Mouse (Mus musculus): ENCODE data around the gene 9230112D13Rik. TPM values are rescaled to one million over a fixed set of nuclear protein-coding genes. Genes with fewer than 3 reads are reported as not detected.

9230112D13Rik gene
- polyA plus RNA-seq, 1 experiment from 2014 or later, result not detected

- DNase-seq (ENCODE audit: low read depth, low spot score), result no peak
- ChIA-PET CTCF (no interaction called here), POLR2A (no interaction called here)
- TF ChIP-seq CTCF (IDR thresholded peaks at IDR 0.05), result no peak
- no peaks in the 10 kb centered on the region for H3K27me3 ChIP-seq
- no peak for ATAC-seq
- in situ Hi-C loops (cut with MboI; ENCODE audit: low pct_unique_long_range_greater_than_20kb), result no loop called here
These were observed 8.5 kb downstream of the 9230112D13Rik start for GRCm38 (mm10) chr14:34514120-34514519.

DNA sequence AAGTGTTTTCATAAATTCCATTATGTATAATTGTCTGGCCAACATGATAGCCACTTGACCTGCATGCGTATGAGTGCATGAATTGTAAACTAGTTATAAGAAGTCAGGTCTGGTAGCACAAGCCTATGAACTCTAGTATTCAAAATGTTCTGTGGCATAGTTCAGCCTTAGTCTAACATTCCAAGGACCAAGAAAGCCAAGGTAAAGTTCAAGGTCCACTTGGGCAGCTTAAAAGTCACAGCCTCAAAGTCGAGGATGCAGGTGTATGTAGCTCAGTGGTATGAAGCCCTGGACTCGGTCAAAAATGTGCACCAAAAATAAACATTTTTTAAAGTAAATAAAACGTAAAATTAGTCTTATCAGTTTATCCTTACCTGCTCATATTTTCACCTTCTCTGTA is 10.0 kb downstream of the 9230112D13Rik start:
- no peak for TF ChIP-seq CTCF (IDR thresholded peaks at IDR 0.05)
- POLR2A ChIA-PET, result no interaction called here
- CTCF ChIA-PET, result interaction anchor here (1.8 kb wide), 1 partner anchor 30 kb away, joined by 5 read pairs; no protein-coding TSS in a partner anchor
- in situ Hi-C loops (cut with MboI; ENCODE audit: low pct_unique_long_range_greater_than_20kb), result no loop called here
- no peaks in the 10 kb centered on the region for H3K27me3 ChIP-seq
- ATAC-seq, result no peak
- no peak for DNase-seq (ENCODE audit: low read depth, low spot score)

- ATAC-seq, result no peak
- POLR2A ChIA-PET, result interaction anchor here (0.6 kb wide), 1 partner anchor 53 kb away, joined by 3 read pairs; no protein-coding TSS in a partner anchor
These were observed 10.7 kb downstream of the 9230112D13Rik start for GRCm38 (mm10) chr14:34511901-34512300.

GRCm38 (mm10) chr14:34508842-34509439 is 13.7 kb downstream of the 9230112D13Rik start:
- no peak for DNase-seq (ENCODE audit: low read depth, low spot score)

More at GRCm38 (mm10) chr14:34511901-34512300, 10.7 kb downstream of the 9230112D13Rik start:
- H3K27me3 ChIP-seq, result no peaks in the 10 kb centered on the region
- in situ Hi-C loops (cut with MboI; ENCODE audit: low pct_unique_long_range_greater_than_20kb), result no loop called here
- no peak for TF ChIP-seq CTCF (IDR thresholded peaks at IDR 0.05)
- no peak for DNase-seq (ENCODE audit: low read depth, low spot score)
- CTCF ChIA-PET, result interaction anchor here (1.8 kb wide), 1 partner anchor 31 kb away, joined by 5 read pairs; no protein-coding TSS in a partner anchor

GRCm38 (mm10) chr14:34508187-34508840 is 14.3 kb downstream of the 9230112D13Rik start:
- CTCF ChIA-PET, result interaction anchor here (1.1 kb wide), 1 partner anchor 8 kb away, joined by 4 read pairs; no protein-coding TSS in a partner anchor
- no peak for DNase-seq (ENCODE audit: low read depth, low spot score)
- in situ Hi-C loops (cut with MboI; ENCODE audit: low pct_unique_long_range_greater_than_20kb), result no loop called here
- TF ChIP-seq CTCF (IDR thresholded peaks at IDR 0.05), result no peak
- no peaks in the 10 kb centered on the region for H3K27me3 ChIP-seq
- POLR2A ChIA-PET, result no interaction called here
- ATAC-seq, result peak; percentile 60

More at GRCm38 (mm10) chr14:34508842-34509439, 13.7 kb downstream of the 9230112D13Rik start:
- in situ Hi-C loops (cut with MboI; ENCODE audit: low pct_unique_long_range_greater_than_20kb), result no loop called here
- ATAC-seq, result no peak
- no peaks in the 10 kb centered on the region for H3K27me3 ChIP-seq
- no peak for TF ChIP-seq CTCF (IDR thresholded peaks at IDR 0.05)
- CTCF ChIA-PET, result interaction anchor here (1.1 kb wide), 1 partner anchor 9 kb away, joined by 4 read pairs; no protein-coding TSS in a partner anchor
- POLR2A ChIA-PET, result no interaction called here

DNA sequence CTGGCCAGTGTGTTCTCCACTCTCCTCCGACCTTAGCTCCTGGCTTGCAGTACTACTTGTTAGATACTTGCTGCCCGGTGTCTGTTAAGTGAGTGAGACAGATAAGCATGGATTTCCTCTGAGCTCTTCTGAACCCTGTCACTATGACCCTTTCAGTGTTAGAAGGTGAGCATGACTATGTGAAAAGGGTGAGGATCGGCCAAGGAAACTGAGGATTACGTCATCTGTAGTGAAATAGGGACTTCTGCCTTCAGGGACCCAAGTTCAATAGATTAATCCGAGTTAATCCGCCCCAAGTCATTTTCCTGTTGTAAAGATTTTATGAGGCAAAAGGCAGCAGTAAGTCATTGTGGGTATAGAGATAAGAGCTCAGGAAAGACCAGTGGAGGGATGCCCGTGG is 17.3 kb downstream of the 9230112D13Rik start:
- no peaks in the 10 kb centered on the region for H3K27me3 ChIP-seq
- in situ Hi-C loops (cut with MboI; ENCODE audit: low pct_unique_long_range_greater_than_20kb), result no loop called here
- ChIA-PET CTCF (interaction anchor here (1.4 kb wide), 1 partner anchor 45 kb away, joined by 3 read pairs; no protein-coding TSS in a partner anchor), POLR2A (interaction anchor here (0.7 kb wide), 1 partner anchor 88 kb away, joined by 8 read pairs; no protein-coding TSS in a partner anchor)
- ATAC-seq, result no peak
- TF ChIP-seq CTCF (IDR thresholded peaks at IDR 0.05), result no peak
- no peak for DNase-seq (ENCODE audit: low read depth, low spot score)

- ATAC-seq (no peak), DNase-seq (ENCODE audit: low read depth, low spot score) (no peak)
- no peak for TF ChIP-seq CTCF (IDR thresholded peaks at IDR 0.05)
- in situ Hi-C loops (cut with MboI; ENCODE audit: low pct_unique_long_range_greater_than_20kb), result loop anchor here (5.0 kb wide), 1 partner anchor 43 kb away; no protein-coding TSS in a partner anchor
- POLR2A ChIA-PET, result interaction anchor here (0.6 to 1.0 kb wide), 2 partner anchors 59 to 266 kb away, joined by 3 read pairs; no protein-coding TSS in a partner anchor
- H3K27me3 ChIP-seq, result no peaks in the 10 kb centered on the region
- CTCF ChIA-PET, result interaction anchor here (0.8 to 1.2 kb wide), 2 partner anchors 25 to 42 kb away, joined by 3 read pairs; no protein-coding TSS in a partner anchor
These were observed 18.2 kb downstream of the 9230112D13Rik start for GRCm38 (mm10) chr14:34504377-34504776.

DNA sequence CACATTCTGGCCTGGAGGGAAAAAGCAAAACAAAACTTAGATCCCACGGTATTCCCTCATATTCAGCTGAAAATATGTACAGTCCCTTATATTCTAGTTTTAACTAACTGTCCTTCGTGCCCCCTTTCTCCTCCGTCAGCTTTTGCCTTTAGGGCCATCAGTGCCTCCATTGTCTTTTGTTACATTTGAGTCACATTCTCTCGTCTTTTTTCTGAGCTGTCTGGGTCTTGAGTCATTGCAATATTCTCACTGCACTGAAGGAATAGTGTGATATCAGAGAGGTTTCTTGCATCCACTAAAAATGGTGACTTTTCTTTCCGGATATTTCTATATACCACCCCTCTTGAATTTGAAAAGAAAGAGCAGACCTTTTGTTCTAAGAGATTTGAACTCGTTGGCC is 18.8 kb downstream of the 9230112D13Rik start:
- TF ChIP-seq CTCF (IDR thresholded peaks at IDR 0.05), result no peak
- POLR2A ChIA-PET, result interaction anchor here (0.6 to 1.0 kb wide), 2 partner anchors 60 to 266 kb away, joined by 3 read pairs; no protein-coding TSS in a partner anchor
- CTCF ChIA-PET, result interaction anchor here (0.8 to 1.2 kb wide), 2 partner anchors 26 to 43 kb away, joined by 3 read pairs; no protein-coding TSS in a partner anchor
- ATAC-seq (no peak), DNase-seq (ENCODE audit: low read depth, low spot score) (no peak)
- in situ Hi-C loops (cut with MboI; ENCODE audit: low pct_unique_long_range_greater_than_20kb), result loop anchor here (5.0 kb wide), 1 partner anchor 44 kb away; no protein-coding TSS in a partner anchor
- H3K27me3 ChIP-seq, result no peaks in the 10 kb centered on the region

DNA sequence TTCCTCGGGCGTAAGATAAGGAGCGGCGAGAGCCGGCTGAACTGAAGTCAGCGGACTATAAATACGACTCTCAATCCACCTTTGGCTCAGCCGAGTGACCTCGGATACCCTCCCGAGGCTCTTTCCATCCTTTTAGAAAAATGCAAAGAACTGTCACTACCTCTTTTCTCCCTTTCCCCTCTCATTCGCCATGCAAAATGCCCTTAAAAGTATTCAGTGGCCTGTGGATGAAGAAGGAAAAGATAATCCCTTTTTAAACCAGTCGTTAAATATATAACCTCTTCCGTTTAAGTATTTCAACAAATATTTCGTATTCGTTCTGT is 19.3 kb downstream of the 9230112D13Rik start, which contains the start of gene Bmpr1a:
Gene Bmpr1a, minus strand, starts transcription at position 17 of the 323 bp plus-strand sequence.
- no peaks in the 10 kb centered on the region for H3K27me3 ChIP-seq
- CTCF ChIA-PET, result interaction anchor here (1.2 kb wide), 1 partner anchor 26 kb away, joined by 3 read pairs; no protein-coding TSS in a partner anchor
- no peak for TF ChIP-seq CTCF (IDR thresholded peaks at IDR 0.05)
- POLR2A ChIA-PET, result interaction anchor here (1.0 to 1.3 kb wide), 3 partner anchors 14 to 267 kb away, joined by 3 read pairs; no protein-coding TSS in a partner anchor
- ATAC-seq, result peak; percentile 65
- in situ Hi-C loops (cut with MboI; ENCODE audit: low pct_unique_long_range_greater_than_20kb), result loop anchor here (5.0 kb wide), 1 partner anchor 44 kb away; no protein-coding TSS in a partner anchor
- DNase-seq (ENCODE audit: low read depth, low spot score), result no peak
